Mouse (Mus musculus) midbrain, embryonic 15.5 days (tissue): ENCODE data around the gene Ssna1. TPM values are rescaled to one million over a fixed set of nuclear protein-coding genes. Genes with fewer than 3 reads are reported as not detected.

Source experiments
- ATAC-seq: fragments of 200-750 bp; cut with Nextera tagmentation; replicated peaks from 2 replicates; pipeline ENCODE4 v1.8.0; 2017; ENCODE audit warnings: moderate TSS enrichment
- H3K27ac ChIP-seq: fragments of 300-500 bp; sonication (generic); 2 replicates; pipeline ENCODE4 v1.5.1; 2015; ENCODE audit warnings: mild to moderate bottlenecking, inconsistent platforms
- H3K27me3 ChIP-seq: fragments of 300-500 bp; sonication (generic); replicated peaks from 2 replicates; pipeline ENCODE4 v1.6.1; 2015; ENCODE audit warnings: inconsistent platforms
- H3K36me3 ChIP-seq: fragments of 300-500 bp; sonication (generic); replicated peaks from 2 replicates; pipeline ENCODE4 v1.6.1; 2015; ENCODE audit warnings: inconsistent platforms
- H3K4me1 ChIP-seq: fragments of 300-500 bp; sonication (generic); 2 replicates; pipeline ENCODE4 v1.6.1; 2015; ENCODE audit warnings: inconsistent platforms
- H3K4me2 ChIP-seq: fragments of 300-500 bp; sonication (generic); 2 replicates; pipeline ENCODE4 v1.6.1; 2015; ENCODE audit warnings: inconsistent platforms, mild to moderate bottlenecking, moderate library complexity
- H3K4me3 ChIP-seq: fragments of 300-500 bp; sonication (generic); 2 replicates; pipeline ENCODE4 v1.5.1; 2015; ENCODE audit warnings: mild to moderate bottlenecking, inconsistent platforms
- H3K9ac ChIP-seq: fragments of 300-500 bp; sonication (generic); 2 replicates; pipeline ENCODE4 v1.6.1; 2015; ENCODE audit warnings: mild to moderate bottlenecking, inconsistent platforms
- H3K9me3 ChIP-seq: fragments of 300-500 bp; sonication (generic); 2 replicates; pipeline ENCODE4 v1.6.1; 2016; ENCODE audit warnings: inconsistent platforms
- WGBS: fragments of 180-500 bp; shearing (Covaris S2); methylation state at CpG from one replicate; pipeline ENCODE4 v1.1.7; 2015; ENCODE audit warnings: mixed read lengths; 5-methylcytosine and 5-hydroxymethylcytosine counted together
- polyA plus RNA-seq: library from polyadenylated mRNA; unstranded; fragments of >200 nt; fragmentation: Nextera tagmentation; extraction: Ambion mirVana; gene quantifications from 2 replicates; pipeline ENCODE4 v1.2.1, GENCODE M21; 2015

The Ssna1 gene
- polyA plus RNA-seq, 1 experiment from 2014 or later, result 186 TPM

- H3K4me2 ChIP-seq, result peak overlapping the region; percentile 51
- 2% methylated on average over 41 of the region's 41 CpGs for WGBS
- peak; percentile 97 for ATAC-seq
Measured at GRCm38 (mm10) chr2:25224766-25225752, 47.2 kb downstream of the Ssna1 start.

DNA sequence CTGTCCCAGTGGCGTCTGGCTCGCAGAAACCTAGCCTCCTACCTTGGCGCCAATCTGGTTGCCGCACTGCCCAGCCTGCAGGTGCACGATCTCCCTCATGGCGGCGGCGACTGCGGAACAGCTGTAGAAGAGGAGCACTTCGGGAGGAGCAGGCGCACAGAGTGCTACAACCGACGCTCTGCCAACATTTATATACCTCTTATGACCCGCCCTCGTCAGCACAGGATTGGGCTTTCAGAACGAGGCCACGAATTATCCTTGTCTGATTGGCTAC is 47.8 kb downstream of the Ssna1 start, which contains the start of gene Tubb4b:
Tubb4b (minus strand) TSS at position 211 of the 274 bp plus-strand sequence.
- Histone ChIP-seq H3K4me3 (peak within 1 kb of the TSS; percentile 98), H3K4me1 (peaks cover 20% of the 10 kb centered on the region), H3K4me2 (peak within 1 kb of the TSS; percentile 90), H3K9ac (peak within 1 kb of the TSS; percentile 89), H3K9me3 (no peaks in the 10 kb centered on the region), H3K36me3 (no peaks in the 10 kb centered on the region), H3K27me3 (no peaks in the 10 kb centered on the region), H3K27ac (peak within 1 kb of the TSS; percentile 99)
- WGBS, result 0% methylated on average over 17 of the region's 17 CpGs
- no peak for ATAC-seq

More at GRCm38 (mm10) chr2:25224766-25225752, 47.2 kb downstream of the Ssna1 start:
- H3K27me3 ChIP-seq, result no peaks in the 10 kb centered on the region
- H3K36me3 ChIP-seq, result no peaks in the 10 kb centered on the region
- H3K9ac ChIP-seq, result peak overlapping the region; percentile 77
- H3K9me3 ChIP-seq, result no peaks in the 10 kb centered on the region
- H3K4me1 ChIP-seq, result peaks cover 20% of the 10 kb centered on the region
- peak overlapping the region; percentile 99 for H3K27ac ChIP-seq
- peak overlapping the region; percentile 61 for H3K4me3 ChIP-seq

DNA sequence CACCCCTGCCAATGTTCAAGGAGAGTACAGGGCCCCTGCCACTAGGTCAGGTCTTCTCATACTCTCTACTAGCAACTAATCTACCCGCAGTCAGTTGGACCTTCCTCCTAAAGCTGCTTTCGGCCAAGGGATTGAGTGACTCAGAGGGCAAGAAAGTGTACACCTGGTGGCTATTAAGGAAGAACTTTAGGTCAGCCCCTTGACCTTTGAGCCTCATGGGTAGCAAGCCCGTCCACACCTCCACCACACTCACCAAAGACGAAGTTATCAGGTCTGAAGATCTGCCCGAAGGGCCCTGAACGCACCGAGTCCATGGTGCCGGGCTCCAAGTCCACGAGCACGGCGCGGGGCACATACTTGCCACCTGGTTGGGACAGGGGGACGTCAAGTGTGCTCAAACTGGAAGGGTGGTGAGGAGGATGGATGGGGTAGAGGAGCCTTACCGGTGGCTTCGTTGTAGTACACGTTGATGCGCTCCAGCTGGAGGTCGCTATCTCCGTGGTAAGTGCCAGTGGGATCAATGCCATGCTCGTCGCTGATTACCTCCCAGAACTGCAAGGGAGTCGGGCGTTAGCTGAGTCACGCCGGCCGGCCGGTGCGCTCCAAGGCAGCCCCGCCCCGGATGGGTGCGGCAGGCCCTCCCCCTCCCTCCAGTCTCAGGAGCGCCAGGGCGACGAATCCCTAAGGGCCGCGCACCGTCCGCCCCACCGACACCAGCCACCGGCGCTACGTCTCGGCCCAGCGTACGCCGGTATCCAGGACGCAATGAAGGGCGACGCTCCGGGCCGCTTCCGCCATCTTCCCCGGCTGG is 48.4 kb downstream of the Ssna1 start:
- no peaks in the 10 kb centered on the region for H3K27me3 ChIP-seq
- no peaks in the 10 kb centered on the region for H3K36me3 ChIP-seq
- ATAC-seq, result no peak; the same call in 1 of the 2 replicates
- H3K9ac ChIP-seq, result peak overlapping the region; percentile 89
- no peaks in the 10 kb centered on the region for H3K9me3 ChIP-seq
- peak overlapping the region; percentile 92 for H3K27ac ChIP-seq
- H3K4me2 ChIP-seq, result peak overlapping the region; percentile 90
- H3K4me1 ChIP-seq, result peaks cover 19% of the 10 kb centered on the region
- WGBS, result 2% methylated on average over 53 of the region's 53 CpGs
- peak overlapping the region; percentile 98 for H3K4me3 ChIP-seq

GRCm38 (mm10) chr2:25221331-25221772 is 50.9 kb downstream of the Ssna1 start:
- 80% methylated on average over 5 of the region's 5 CpGs for WGBS
- no peak overlapping the region for H3K27ac ChIP-seq
- no peaks in the 10 kb centered on the region for H3K27me3 ChIP-seq
- H3K4me2 ChIP-seq, result no peak overlapping the region
- no peak overlapping the region for H3K9ac ChIP-seq
- H3K4me3 ChIP-seq, result no peak overlapping the region
- H3K9me3 ChIP-seq, result no peaks in the 10 kb centered on the region
- peaks cover 16% of the 10 kb centered on the region for H3K4me1 ChIP-seq
- ATAC-seq, result no peak
- H3K36me3 ChIP-seq, result no peaks in the 10 kb centered on the region

Other genes with a start within 250 kb of the Ssna1 start
- 180 and 188 TPM in 2 replicates for gene Nsmf, start 218.1 kb downstream of the Ssna1 start, polyA plus RNA-seq
- gene Entpd8, start 192.1 kb downstream of the Ssna1 start, polyA plus RNA-seq, result not detected in 2 replicates
- not detected in 2 replicates for gene Noxa1, start 177.3 kb downstream of the Ssna1 start, polyA plus RNA-seq
- 15.3 and 18.1 TPM in 2 replicates for gene Nrarp, start 91.7 kb downstream of the Ssna1 start, polyA plus RNA-seq
- gene Tor4a, start 75.6 kb downstream of the Ssna1 start, polyA plus RNA-seq, result 1.9 and 2.0 TPM in 2 replicates
- 126 and 129 TPM in 2 replicates for gene Nelfb, start 60.9 kb downstream of the Ssna1 start, polyA plus RNA-seq
- not detected in 2 replicates for gene Stpg3, start 57.8 kb downstream of the Ssna1 start, polyA plus RNA-seq
- gene Fam166a, start 53.7 kb downstream of the Ssna1 start, polyA plus RNA-seq, result 0.43 and 0.78 TPM in 2 replicates
- gene Tubb4b, start 47.7 kb downstream of the Ssna1 start, polyA plus RNA-seq, result 364 and 396 TPM in 2 replicates
- gene Slc34a3, start 38.1 kb downstream of the Ssna1 start, polyA plus RNA-seq, result not detected in 2 replicates
- gene Rnf224, start 35.7 kb downstream of the Ssna1 start, polyA plus RNA-seq, result not detected in 2 replicates
- gene Rnf208, start 30.2 kb downstream of the Ssna1 start, polyA plus RNA-seq, result 148 and 150 TPM in 2 replicates
- 0.26 and 0.46 TPM in 2 replicates for gene Cysrt1, start 30.0 kb downstream of the Ssna1 start, polyA plus RNA-seq
- gene AL732309.1, start 25.6 kb downstream of the Ssna1 start, polyA plus RNA-seq, result 6.2 and 8.4 TPM in 2 replicates
- 13.8 and 15.4 TPM in 2 replicates for gene Tmem203, start 17.0 kb downstream of the Ssna1 start, polyA plus RNA-seq
- gene Tprn, start 9.8 kb downstream of the Ssna1 start, polyA plus RNA-seq, result 16.7 and 16.9 TPM in 2 replicates
- 153 and 157 TPM in 2 replicates for gene Anapc2, start within 50 bp of the Ssna1 start, polyA plus RNA-seq
- not detected in 2 replicates for gene Tmem210, start 15.7 kb upstream of the Ssna1 start, polyA plus RNA-seq
- gene Lrrc26, start 17.5 kb upstream of the Ssna1 start, polyA plus RNA-seq, result 0.14 and 0.23 TPM in 2 replicates
- 49.1 and 51.5 TPM in 2 replicates for gene Grin1, start 46.7 kb upstream of the Ssna1 start, polyA plus RNA-seq
- gene Man1b1, start 59.9 kb upstream of the Ssna1 start, polyA plus RNA-seq, result 44.3 and 50.3 TPM in 2 replicates
- 23.8 and 25.8 TPM in 2 replicates for gene Dpp7, start 83.9 kb upstream of the Ssna1 start, polyA plus RNA-seq
- gene Uap1l1, start 93.2 kb upstream of the Ssna1 start, polyA plus RNA-seq, result 5.6 and 5.9 TPM in 2 replicates
- gene Sapcd2, start 99.9 kb upstream of the Ssna1 start, polyA plus RNA-seq, result 11.1 and 14.7 TPM in 2 replicates
- gene Entpd2, start 123.4 kb upstream of the Ssna1 start, polyA plus RNA-seq, result 2.7 and 3.3 TPM in 2 replicates
- 498 and 520 TPM in 2 replicates for gene Npdc1, start 126.9 kb upstream of the Ssna1 start, polyA plus RNA-seq
- gene Fut7, start 150.8 kb upstream of the Ssna1 start, polyA plus RNA-seq, result 0.17 and 0.41 TPM in 2 replicates
- 16.4 and 17.6 TPM in 2 replicates for gene Abca2, start 156.3 kb upstream of the Ssna1 start, polyA plus RNA-seq
- gene Clic3, start 184.4 kb upstream of the Ssna1 start, polyA plus RNA-seq, result 3.3 and 3.9 TPM in 2 replicates
- 119 and 128 TPM in 2 replicates for gene Paxx, start 188.7 kb upstream of the Ssna1 start, polyA plus RNA-seq
- gene Ptgds, start 197.6 kb upstream of the Ssna1 start, polyA plus RNA-seq, result 822 and 843 TPM in 2 replicates
- not detected in 2 replicates for gene Lcn12, start 221.5 kb upstream of the Ssna1 start, polyA plus RNA-seq
- 147 and 151 TPM in 2 replicates for gene Fbxw5, start 228.3 kb upstream of the Ssna1 start, polyA plus RNA-seq
- 6.4 and 7.4 TPM in 2 replicates for gene C8g, start 229.3 kb upstream of the Ssna1 start, polyA plus RNA-seq